Mouse (Mus musculus) left cerebral cortex, postnatal 36 days (tissue): ENCODE data around the gene Trpm7. TPM values are rescaled to one million over a fixed set of nuclear protein-coding genes. Genes with fewer than 3 reads are reported as not detected.

Experiments
- DNase-seq, 2 experiments: peaks; one replicate each; pipeline ENCODE4 v3.0.0; 2021 to 2022; ENCODE audit warnings: low spot score in 2 of 2, mixed read lengths in 1 of 2
- intact Hi-C: fragments of 180-260 bp; cut with DNase I; formaldehyde crosslinking; loops from one replicate; pipeline ENCODE4 v1.15.1; 2025
- microRNA-seq: library from miRNA; unstranded; fragments of <30 nt; microRNA quantifications from one replicate; pipeline ENCODE4 v1.2.0, GENCODE M21; 2022
- total RNA-seq, 2 experiments: library from RNA; stranded (reverse); gene quantifications; 2 replicates each; pipeline ENCODE4 v1.2.3; 2021

Gene Trpm7
- total RNA-seq, 2 experiments from 2014 or later: 30.4 to 42.3 TPM

DNA sequence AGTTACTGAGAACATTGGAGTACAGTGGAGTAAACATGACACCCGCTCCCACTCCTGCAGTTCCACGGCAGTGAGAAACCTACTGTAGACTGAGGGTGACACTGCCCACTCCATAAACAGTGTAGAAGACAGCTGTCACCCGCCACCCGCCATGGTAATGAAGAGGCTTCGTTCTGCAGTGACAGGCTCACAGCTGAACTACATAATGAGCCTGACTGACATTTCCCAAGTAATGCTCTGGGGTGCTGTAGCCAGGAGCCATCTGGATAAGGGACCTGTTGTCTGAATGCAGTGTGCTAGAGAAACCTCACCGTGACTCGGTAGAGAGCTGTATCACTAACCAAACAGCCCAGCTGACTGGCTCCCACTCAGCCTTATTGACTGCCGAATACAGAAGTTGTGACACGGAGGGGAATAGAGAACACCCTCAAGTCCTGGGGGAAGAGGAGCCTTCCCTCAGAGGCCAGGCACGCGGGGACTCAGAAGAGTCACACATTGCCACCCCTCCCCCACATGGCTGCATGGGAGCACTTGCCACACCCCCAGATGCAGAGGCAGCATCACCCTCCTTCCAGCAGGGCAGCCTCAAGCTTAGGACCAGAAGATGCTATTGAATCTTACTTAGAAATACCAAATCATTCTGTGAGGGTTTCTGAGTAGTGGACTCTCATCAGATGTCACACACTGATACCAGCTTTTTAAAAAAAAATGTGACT, 110.0 kb downstream of the Trpm7 start:
- no peak for DNase-seq
- intact Hi-C loops: no loop called here

- intact Hi-C loops: loop anchor here (10.0 kb wide), 1 partner anchor 75 kb away; no protein-coding TSS in a partner anchor
- no peak for DNase-seq
Observed at GRCm38 (mm10) chr2:126759351-126759750, 116.7 kb downstream of the Trpm7 start.

DNA sequence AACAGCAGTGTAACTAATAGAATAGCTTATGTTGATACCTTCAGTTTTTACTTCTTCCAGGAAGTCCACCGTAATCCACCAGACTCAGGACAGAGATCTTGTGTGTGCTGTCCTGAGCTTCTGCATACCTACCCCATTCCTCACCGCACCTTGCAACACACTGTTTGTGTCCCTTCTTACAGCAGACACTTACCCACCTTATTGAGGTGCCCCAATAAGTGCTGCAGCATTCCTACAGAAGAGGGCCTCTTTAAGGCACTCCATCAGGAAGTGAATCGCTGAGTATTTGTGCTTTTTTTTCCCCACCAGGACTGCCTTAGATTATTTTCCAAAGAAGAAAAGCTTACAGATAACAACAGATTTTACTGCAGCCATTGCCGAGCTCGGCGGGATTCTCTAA, 120.4 kb downstream of the Trpm7 start:
- intact Hi-C loops: loop anchor here (10.0 kb wide), 1 partner anchor 79 kb away; no protein-coding TSS in a partner anchor
- DNase-seq: no peak

GRCm38 (mm10) chr2:126743389-126743788, 132.6 kb downstream of the Trpm7 start:
- DNase-seq: no peak
- intact Hi-C loops: loop anchor here (10.0 kb wide), 2 partner anchors 181 to 471 kb away; no protein-coding TSS in a partner anchor

Small RNAs within 50 kb of the gene (microRNA-seq; reads per million reads assigned to microRNA genes)
- not detected for gene Mir3473g

Other genes with a start within 250 kb of the Trpm7 start
- gene Gabpb1, start 199.9 kb downstream of the Trpm7 start, total RNA-seq: 10 to 100 TPM; 17.2 to 22.7 TPM
- gene Usp8, start 168.9 kb downstream of the Trpm7 start, total RNA-seq: 10 to 100 TPM; 44.6 to 48.4 TPM
- gene Usp50, start 92.8 kb downstream of the Trpm7 start, total RNA-seq: under 1 TPM; 0.64 to 0.79 TPM
- 10 to 100 TPM; 23.7 to 29.2 TPM for gene Sppl2a, start 57.0 kb upstream of the Trpm7 start, total RNA-seq
- gene Ap4e1, start 132.5 kb upstream of the Trpm7 start, total RNA-seq: 10 to 100 TPM; 10.9 to 16.0 TPM
- gene Blvra, start 194.4 kb upstream of the Trpm7 start, total RNA-seq: 10 to 100 TPM; 27.3 to 28.4 TPM